Mouse (Mus musculus): ENCODE measurements at regions not wholly inside any gene's neighbourhood (a gene's known extent, or its start where the extent isn't known, plus 50 kb on each side); places are given as distances from the start of the nearest gene placed in this dataset.

GRCm38 (mm10) chr1:168008216-168008615 is 319.2 kb downstream of the Lmx1a start:
- H3K4me3 ChIP-seq (ENCODE audit: control insufficient read depth in 1 of 2, insufficient read depth in 1 of 2, low read depth in 2 of 2, low read length in 2 of 2) = no peak overlapping the region
- TF ChIP-seq GABPA (IDR thresholded peaks at IDR 0.05; ENCODE audit: low read depth, low read length) = no peak
- no peak for TF ChIP-seq POLR2AphosphoS5 (IDR thresholded peaks at IDR 0.05; ENCODE audit: borderline replicate concordance, low read depth, low read length)
- TF ChIP-seq HCFC1 (IDR thresholded peaks at IDR 0.05; ENCODE audit: low read depth, low read length) = no peak
- no peak overlapping the region for H3K27ac ChIP-seq (ENCODE audit: control insufficient read depth, low read depth, low read length)
- H3K4me1 ChIP-seq (ENCODE audit: control insufficient read depth in 1 of 2, insufficient read depth in 2 of 2, low read length in 2 of 2) = no peaks in the 10 kb centered on the region
- no peaks in the 10 kb centered on the region for H3K36me3 ChIP-seq (ENCODE audit: control insufficient read depth in 1 of 2, insufficient read depth in 2 of 2, low read length in 2 of 2)
- H3K9me3 ChIP-seq (replicated peaks; ENCODE audit: insufficient read depth, low read length) = no peaks in the 10 kb centered on the region
- H3K27me3 ChIP-seq (ENCODE audit: control insufficient read depth in 1 of 2, insufficient read depth in 2 of 2, low read length in 2 of 2) = no peaks in the 10 kb centered on the region
- DNase-seq (ENCODE audit: low read depth, low spot score) = no peak
- no peaks in the 10 kb centered on the region for H3K79me2 ChIP-seq (ENCODE audit: control insufficient read depth, insufficient read depth, low read length, poor library complexity)
- H3K9ac ChIP-seq (ENCODE audit: control insufficient read depth, low read depth, low read length, poor library complexity, severe bottlenecking) = no peak overlapping the region

GRCm38 (mm10) chr1:168010416-168010815 is 321.4 kb downstream of the Lmx1a start:
- H3K79me2 ChIP-seq (ENCODE audit: control insufficient read depth, insufficient read depth, low read length, poor library complexity) = no peaks in the 10 kb centered on the region
- no peak overlapping the region for H3K4me3 ChIP-seq (ENCODE audit: control insufficient read depth in 1 of 2, insufficient read depth in 1 of 2, low read depth in 2 of 2, low read length in 2 of 2)
- no peak for DNase-seq (ENCODE audit: low read depth, low spot score)
- no peak overlapping the region for H3K27ac ChIP-seq (ENCODE audit: control insufficient read depth, low read depth, low read length)
- no peaks in the 10 kb centered on the region for H3K27me3 ChIP-seq (ENCODE audit: control insufficient read depth in 1 of 2, insufficient read depth in 2 of 2, low read length in 2 of 2)
- H3K4me1 ChIP-seq (ENCODE audit: control insufficient read depth in 1 of 2, insufficient read depth in 2 of 2, low read length in 2 of 2) = no peaks in the 10 kb centered on the region
- no peaks in the 10 kb centered on the region for H3K36me3 ChIP-seq (ENCODE audit: control insufficient read depth in 1 of 2, insufficient read depth in 2 of 2, low read length in 2 of 2)
- TF ChIP-seq BHLHE40 (IDR thresholded peaks at IDR 0.05; ENCODE audit: borderline replicate concordance, low read depth, low read length) (no peak), POLR2AphosphoS5 (IDR thresholded peaks at IDR 0.05; ENCODE audit: borderline replicate concordance, low read depth, low read length) (no peak), CHD1 (IDR thresholded peaks at IDR 0.05; ENCODE audit: low read depth, low read length) (no peak), TCF12 (IDR thresholded peaks at IDR 0.05; ENCODE audit: low read depth, low read length) (no peak), USF1 (IDR thresholded peaks at IDR 0.05; ENCODE audit: low read depth, low read length) (no peak), MAX (IDR thresholded peaks at IDR 0.05; ENCODE audit: low read length) (no peak), JUND (IDR thresholded peaks at IDR 0.05; ENCODE audit: low read depth, low read length) (no peak), ELF1 (IDR thresholded peaks at IDR 0.05; ENCODE audit: low read depth, low read length) (no peak), RAD21 (IDR thresholded peaks at IDR 0.05; ENCODE audit: low read depth, low read length) (no peak), CTCF (IDR thresholded peaks at IDR 0.05 in 2 of 3, conservative IDR thresholded peaks at IDR 0.05 in 1 of 3; ENCODE audit: control insufficient read depth in 1 of 3, insufficient read depth in 1 of 3, low read depth in 2 of 3, low read length in 3 of 3, poor library complexity in 1 of 3, severe bottlenecking in 1 of 3) (no peak)
- H3K9me3 ChIP-seq (replicated peaks; ENCODE audit: insufficient read depth, low read length) = no peaks in the 10 kb centered on the region
- no peak overlapping the region for H3K9ac ChIP-seq (ENCODE audit: control insufficient read depth, low read depth, low read length, poor library complexity, severe bottlenecking)

- Histone ChIP-seq H3K36me3 (ENCODE audit: control insufficient read depth in 1 of 2, insufficient read depth in 2 of 2, low read length in 2 of 2) (no peaks in the 10 kb centered on the region), H3K9ac (ENCODE audit: control insufficient read depth, low read depth, low read length, poor library complexity, severe bottlenecking) (no peak overlapping the region), H3K79me2 (ENCODE audit: control insufficient read depth, insufficient read depth, low read length, poor library complexity) (no peaks in the 10 kb centered on the region), H3K9me3 (replicated peaks; ENCODE audit: insufficient read depth, low read length) (no peaks in the 10 kb centered on the region), H3K27me3 (ENCODE audit: control insufficient read depth in 1 of 2, insufficient read depth in 2 of 2, low read length in 2 of 2) (no peaks in the 10 kb centered on the region), H3K4me3 (ENCODE audit: control insufficient read depth in 1 of 2, insufficient read depth in 1 of 2, low read depth in 2 of 2, low read length in 2 of 2) (no peak overlapping the region), H3K27ac (ENCODE audit: control insufficient read depth, low read depth, low read length) (no peak overlapping the region), H3K4me1 (ENCODE audit: control insufficient read depth in 1 of 2, insufficient read depth in 2 of 2, low read length in 2 of 2) (no peaks in the 10 kb centered on the region)
- no peak for DNase-seq (ENCODE audit: low read depth, low spot score)
- TF ChIP-seq MAFK (IDR thresholded peaks at IDR 0.05; ENCODE audit: borderline replicate concordance, low read depth, low read length) = no peak
- TF ChIP-seq CHD2 (IDR thresholded peaks at IDR 0.05; ENCODE audit: low read length) = no peak
- no peak for TF ChIP-seq TCF12 (IDR thresholded peaks at IDR 0.05; ENCODE audit: low read depth, low read length)
- TF ChIP-seq MAZ (IDR thresholded peaks at IDR 0.05; ENCODE audit: low read depth, low read length) = no peak
- no peak for TF ChIP-seq USF2 (IDR thresholded peaks at IDR 0.05; ENCODE audit: borderline replicate concordance in 1 of 2, insufficient read depth in 1 of 2, low read depth in 1 of 2, low read length in 2 of 2)
- TF ChIP-seq SMC3 (IDR thresholded peaks at IDR 0.05; ENCODE audit: low read depth, low read length) = no peak
- no peak for TF ChIP-seq MYC (IDR thresholded peaks at IDR 0.05; ENCODE audit: low read depth, low read length)
- TF ChIP-seq GATA1 (IDR thresholded peaks at IDR 0.05; ENCODE audit: low read depth, low read length) = no peak
- no peak for TF ChIP-seq E2F4 (IDR thresholded peaks at IDR 0.05; ENCODE audit: borderline replicate concordance, low read depth, low read length)
- TF ChIP-seq POLR2AphosphoS2 (IDR thresholded peaks at IDR 0.05; ENCODE audit: low read length) = no peak
- TF ChIP-seq BHLHE40 (IDR thresholded peaks at IDR 0.05; ENCODE audit: borderline replicate concordance, low read depth, low read length) = no peak
- no peak for TF ChIP-seq ETS1 (IDR thresholded peaks at IDR 0.05; ENCODE audit: low read depth, low read length)
- TF ChIP-seq POLR2A (IDR thresholded peaks at IDR 0.05; ENCODE audit: control insufficient read depth in 1 of 2, insufficient read depth in 1 of 2, low read depth in 1 of 2, low read length in 2 of 2, poor library complexity in 1 of 2) = no peak
- no peak for TF ChIP-seq ZKSCAN1 (IDR thresholded peaks at IDR 0.05; ENCODE audit: low read depth, low read length)
- no peak for TF ChIP-seq ZNF384 (IDR thresholded peaks at IDR 0.05; ENCODE audit: low read depth, low read length)
- no peak for TF ChIP-seq ELF1 (IDR thresholded peaks at IDR 0.05; ENCODE audit: low read depth, low read length)
These were observed 323.0 kb downstream of the Lmx1a start for GRCm38 (mm10) chr1:168012069-168012468.
